Mouse (Mus musculus): ENCODE measurements at regions not wholly inside any gene's neighbourhood (a gene's known extent, or its start where the extent isn't known, plus 50 kb on each side); places are given as distances from the start of the nearest gene placed in this dataset.
"Not testable (repeated sequence)": the region's sequence is repeated elsewhere in the genome, so short reads cannot be mapped to it uniquely, and the experiment has no call there.

- DNase-seq (ENCODE audit: low read depth): no peak
Measured at GRCm38 (mm10) chr3:21865856-21866255, 210.6 kb upstream of the Tbl1xr1 start.

GRCm38 (mm10) chr3:21878396-21878795 is 198.1 kb upstream of the Tbl1xr1 start:
- DNase-seq (ENCODE audit: low read depth): no peak

- DNase-seq (ENCODE audit: low read depth): peak; percentile 41
Measured at GRCm38 (mm10) chr3:21884216-21884615, 192.2 kb upstream of the Tbl1xr1 start.

GRCm38 (mm10) chr3:21888710-21889109 is 187.7 kb upstream of the Tbl1xr1 start:
- no peak for DNase-seq (ENCODE audit: low read depth)

- DNase-seq (ENCODE audit: low read depth): no peak
Measured at GRCm38 (mm10) chr3:21891819-21892480, 184.5 kb upstream of the Tbl1xr1 start.

GRCm38 (mm10) chr3:21892864-21893404 is 183.5 kb upstream of the Tbl1xr1 start:
- no peak for DNase-seq (ENCODE audit: low read depth)

- DNase-seq (ENCODE audit: low read depth): no peak
Measured at GRCm38 (mm10) chr3:21895551-21895950, 180.9 kb upstream of the Tbl1xr1 start.

GRCm38 (mm10) chr3:21898241-21898640 is 178.2 kb upstream of the Tbl1xr1 start:
- no peak for DNase-seq (ENCODE audit: low read depth)

GRCm38 (mm10) chr3:21905384-21906073 is 170.9 kb upstream of the Tbl1xr1 start:
- peak; percentile 35 for DNase-seq (ENCODE audit: low read depth)

- no peak for DNase-seq (ENCODE audit: low read depth)
Measured at GRCm38 (mm10) chr3:21908828-21909227, 167.6 kb upstream of the Tbl1xr1 start.

- DNase-seq (ENCODE audit: low read depth): no peak
Measured at GRCm38 (mm10) chr3:21910080-21910479, 166.4 kb upstream of the Tbl1xr1 start.

GRCm38 (mm10) chr3:21911071-21911470 is 165.4 kb upstream of the Tbl1xr1 start:
- peak; percentile 65 for DNase-seq (ENCODE audit: low read depth)

GRCm38 (mm10) chr3:21917228-21917910 is 159.1 kb upstream of the Tbl1xr1 start:
- DNase-seq (ENCODE audit: low read depth): peak; percentile 60

- DNase-seq (ENCODE audit: low read depth): no peak
Measured at GRCm38 (mm10) chr3:21918431-21918830, 158.0 kb upstream of the Tbl1xr1 start.

GRCm38 (mm10) chr3:21919931-21920330 is 156.5 kb upstream of the Tbl1xr1 start:
- no peak for DNase-seq (ENCODE audit: low read depth)

GRCm38 (mm10) chr3:21931951-21932350 is 144.5 kb upstream of the Tbl1xr1 start:
- no peak for DNase-seq (ENCODE audit: low read depth)

- DNase-seq (ENCODE audit: low read depth): not testable (repeated sequence)
Measured at GRCm38 (mm10) chr3:21932696-21933095, 143.8 kb upstream of the Tbl1xr1 start.

GRCm38 (mm10) chr3:21934731-21935271 is 141.7 kb upstream of the Tbl1xr1 start:
- no peak for DNase-seq (ENCODE audit: low read depth)

GRCm38 (mm10) chr3:21935571-21936261 is 140.7 kb upstream of the Tbl1xr1 start:
- DNase-seq (ENCODE audit: low read depth): peak; percentile 95

GRCm38 (mm10) chr3:21936262-21936603 is 140.2 kb upstream of the Tbl1xr1 start:
- no peak for DNase-seq (ENCODE audit: low read depth)

GRCm38 (mm10) chr3:21936616-21937015 is 139.8 kb upstream of the Tbl1xr1 start:
- DNase-seq (ENCODE audit: low read depth): no peak

All from naive thymus-derived CD4-positive, alpha-beta T cell, adult 2 months (primary cell).